Mouse (Mus musculus) liver, postnatal 0 days (tissue): ENCODE data around the gene Aida.

Experiments used
- CTCF ChIP-seq: sonication (generic); IDR thresholded peaks from 2 replicates; pipeline ENCODE4 v1.5.1; 2016; ENCODE audit warnings: antibody characterized with exemption, low read depth
- EP300 ChIP-seq: IDR thresholded peaks from 2 replicates; pipeline ENCODE4 v1.6.1; 2016; ENCODE audit warnings: antibody characterized with exemption, low read depth, mild to moderate bottlenecking

GRCm38 (mm10) chr1:183362729-183363576 is 66.6 kb downstream of the Aida start:
- no peak for TF ChIP-seq EP300
- TF ChIP-seq CTCF, result no peak
